Mouse (Mus musculus) liver, postnatal 0 days (tissue): ENCODE results near the gene Ctnnal1.

Source experiments
- CTCF ChIP-seq: sonication (generic); IDR thresholded peaks from 2 replicates; pipeline ENCODE4 v1.5.1; 2016; ENCODE audit warnings: antibody characterized with exemption, low read depth
- EP300 ChIP-seq: IDR thresholded peaks from 2 replicates; pipeline ENCODE4 v1.6.1; 2016; ENCODE audit warnings: antibody characterized with exemption, low read depth, mild to moderate bottlenecking

DNA sequence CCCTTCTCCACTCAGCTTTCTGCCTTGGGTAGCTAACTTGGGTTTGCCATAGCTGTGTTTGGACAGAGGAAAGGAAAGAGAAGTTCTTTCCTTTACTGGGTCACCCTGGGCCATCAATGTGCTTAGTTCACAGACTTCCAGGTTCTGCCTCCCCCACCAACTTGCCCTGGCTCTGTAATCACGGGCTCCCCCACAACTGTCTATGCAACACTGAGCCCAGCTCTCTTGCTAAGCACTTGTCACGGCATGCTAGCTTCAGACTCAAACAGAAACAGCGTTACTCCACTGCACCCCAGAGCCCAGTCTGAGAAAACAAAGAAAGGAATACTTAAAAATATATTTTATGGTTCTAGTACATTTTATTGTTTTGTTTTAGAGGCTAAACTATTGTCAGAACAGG lies 36.1 kb downstream of the Ctnnal1 start:
- TF ChIP-seq EP300: no peak
- TF ChIP-seq CTCF: no peak
